Mouse (Mus musculus): ENCODE measurements around the gene Abca3.
A peak's percentile ranks its signal among the peaks of the same experiment; 100 is the strongest.
"Not testable (repeated sequence)": the region's sequence is repeated elsewhere in the genome, so short reads cannot be mapped to it uniquely, and the experiment has no call there.

The Abca3 gene

DNA sequence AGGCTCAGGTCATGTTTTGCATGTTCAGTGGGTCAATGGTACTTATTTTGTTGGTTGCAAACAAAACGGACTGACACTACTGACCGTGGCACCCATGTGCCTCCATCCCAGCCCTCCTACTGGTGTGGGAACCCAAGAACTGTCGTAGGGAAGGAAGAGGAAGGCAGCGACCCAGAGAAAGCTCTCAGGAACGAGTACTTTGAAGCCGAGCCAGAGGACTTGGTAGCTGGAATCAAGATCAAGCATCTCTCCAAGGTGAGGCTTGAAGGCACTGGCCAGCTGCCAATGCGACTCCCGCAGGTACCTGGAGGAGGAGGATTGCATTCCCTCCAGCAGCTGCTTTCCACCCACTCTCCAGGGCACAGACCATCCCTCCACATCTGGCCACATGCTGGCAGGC, 32.0 kb downstream of the Abca3 start:
- no peak for DNase-seq (ENCODE audit: low read depth, low spot score)

DNA sequence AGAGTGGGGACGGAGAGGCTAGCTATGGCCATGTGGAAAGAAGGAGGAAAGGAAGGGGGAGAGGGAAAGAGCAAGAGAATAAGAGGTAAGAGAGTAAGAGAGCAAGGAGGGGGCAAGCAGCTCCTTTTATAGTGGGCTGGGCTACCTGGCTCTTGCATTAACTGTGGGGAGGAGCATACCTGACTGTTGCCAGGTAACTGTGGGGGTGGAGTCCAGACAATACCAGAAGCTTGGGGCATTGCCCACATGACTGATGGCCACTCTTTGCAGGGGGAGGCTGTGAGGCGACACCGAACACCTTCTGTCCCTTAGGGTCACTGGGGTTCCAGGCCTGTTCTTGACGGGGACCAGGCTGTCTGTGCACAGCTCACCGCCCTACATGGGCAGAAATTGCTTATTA, 37.0 kb downstream of the Abca3 start:
- DNase-seq (ENCODE audit: low read depth, low spot score), result no peak

DNA sequence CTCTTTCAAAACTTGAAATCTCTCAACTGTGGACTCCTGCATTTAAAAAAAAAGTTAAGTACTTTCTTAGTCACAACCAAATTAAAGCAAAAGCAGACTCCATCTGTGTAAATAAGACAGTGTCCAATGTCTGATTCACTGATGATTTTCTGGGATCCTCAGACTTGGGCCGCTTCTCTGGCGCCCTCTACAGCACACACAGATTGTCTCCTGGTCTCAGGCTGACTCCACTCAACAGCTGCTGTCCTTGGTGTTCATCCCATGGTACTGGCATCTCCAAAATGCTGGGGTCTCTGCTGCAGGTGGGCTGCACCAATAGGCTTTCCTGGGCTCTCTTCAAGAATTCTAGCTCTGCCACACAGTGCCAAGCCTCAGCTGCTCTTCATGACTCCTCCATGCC, 38.1 kb downstream of the Abca3 start:
- peak; percentile 78 for DNase-seq (ENCODE audit: low read depth, low spot score)

DNA sequence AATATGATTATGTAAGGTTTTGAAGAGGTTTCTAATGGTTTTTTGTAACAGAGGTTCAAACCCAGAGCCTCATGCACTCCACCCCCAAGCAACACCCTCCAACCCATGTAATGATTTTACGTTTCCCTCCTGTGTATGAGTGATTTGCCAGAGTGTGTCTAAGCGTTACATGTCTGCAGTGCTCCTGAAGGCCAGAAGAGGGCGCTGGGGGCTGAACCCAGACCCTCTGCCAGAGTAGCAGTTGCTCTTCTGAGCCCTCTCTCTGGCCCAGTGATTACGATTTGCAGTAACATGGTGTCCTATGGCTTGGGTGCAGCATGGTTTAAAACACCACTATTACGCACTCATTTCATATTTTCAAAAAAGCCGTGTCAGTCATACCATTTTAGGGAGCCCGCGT, 39.4 kb downstream of the Abca3 start:
- DNase-seq (ENCODE audit: low read depth, low spot score), result peak; percentile 22

DNA sequence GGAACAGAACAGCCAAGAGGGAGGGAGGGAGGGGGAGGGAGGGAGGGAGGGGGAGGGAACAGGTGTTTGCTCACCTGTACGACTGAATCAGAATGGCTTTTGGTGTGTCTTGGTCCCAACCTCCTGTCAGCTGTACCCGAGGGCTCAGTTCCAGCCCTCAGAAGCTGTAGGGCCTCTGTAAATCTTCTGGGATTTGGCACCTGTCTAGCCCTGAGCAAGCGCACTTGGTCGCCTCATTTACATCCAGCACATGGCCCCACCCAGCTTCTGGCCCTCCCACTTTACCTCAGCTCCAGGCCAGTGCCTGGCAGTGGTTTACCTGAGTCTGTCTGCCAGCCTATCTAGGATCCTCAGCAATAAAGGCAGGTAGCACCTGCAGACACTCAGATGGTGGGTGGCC, 41.8 kb downstream of the Abca3 start:
- no peak for DNase-seq (ENCODE audit: low read depth, low spot score)

DNA sequence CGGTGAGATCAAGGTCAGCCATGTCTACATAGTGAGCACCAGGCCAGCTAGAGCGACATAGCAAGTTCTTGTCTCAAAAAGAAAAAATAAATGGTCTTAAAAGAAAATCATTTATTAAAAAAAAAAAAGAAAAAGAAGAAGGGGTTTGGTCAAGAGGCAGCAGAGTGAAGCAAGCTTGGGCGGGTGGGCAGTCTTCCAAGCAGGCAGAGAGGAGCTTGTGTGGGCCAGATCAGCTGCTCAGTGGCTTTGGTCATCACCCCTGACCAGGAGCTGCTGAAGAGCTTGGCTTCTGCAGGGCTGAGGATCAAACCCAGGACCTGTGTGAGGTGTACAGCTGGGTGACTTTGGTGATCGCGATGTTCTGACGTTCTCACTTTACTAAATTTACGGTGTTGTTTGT, 42.7 kb downstream of the Abca3 start:
- DNase-seq (ENCODE audit: low read depth, low spot score), result no peak

DNA sequence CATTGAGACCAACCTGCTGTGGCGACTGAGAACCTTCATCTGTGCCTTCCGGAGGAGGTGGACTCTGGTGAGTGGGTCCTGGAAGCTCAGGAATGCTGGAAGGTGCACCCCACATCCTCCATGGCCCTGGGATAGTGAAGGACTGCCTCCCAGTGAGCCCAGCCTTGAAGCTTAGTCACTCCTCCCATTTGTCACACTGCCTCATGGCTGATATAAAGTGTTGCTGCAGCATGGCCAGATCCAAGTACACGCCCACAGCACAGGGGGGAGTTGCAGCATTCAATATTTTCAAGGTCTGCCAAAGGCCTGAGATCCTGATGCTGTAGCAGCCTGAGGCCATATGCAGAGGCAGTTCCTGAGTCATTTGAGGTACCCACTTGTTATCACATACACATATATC, 50.6 kb downstream of the Abca3 start:
- peak; percentile 56 for DNase-seq (ENCODE audit: low read depth, low spot score)

DNA sequence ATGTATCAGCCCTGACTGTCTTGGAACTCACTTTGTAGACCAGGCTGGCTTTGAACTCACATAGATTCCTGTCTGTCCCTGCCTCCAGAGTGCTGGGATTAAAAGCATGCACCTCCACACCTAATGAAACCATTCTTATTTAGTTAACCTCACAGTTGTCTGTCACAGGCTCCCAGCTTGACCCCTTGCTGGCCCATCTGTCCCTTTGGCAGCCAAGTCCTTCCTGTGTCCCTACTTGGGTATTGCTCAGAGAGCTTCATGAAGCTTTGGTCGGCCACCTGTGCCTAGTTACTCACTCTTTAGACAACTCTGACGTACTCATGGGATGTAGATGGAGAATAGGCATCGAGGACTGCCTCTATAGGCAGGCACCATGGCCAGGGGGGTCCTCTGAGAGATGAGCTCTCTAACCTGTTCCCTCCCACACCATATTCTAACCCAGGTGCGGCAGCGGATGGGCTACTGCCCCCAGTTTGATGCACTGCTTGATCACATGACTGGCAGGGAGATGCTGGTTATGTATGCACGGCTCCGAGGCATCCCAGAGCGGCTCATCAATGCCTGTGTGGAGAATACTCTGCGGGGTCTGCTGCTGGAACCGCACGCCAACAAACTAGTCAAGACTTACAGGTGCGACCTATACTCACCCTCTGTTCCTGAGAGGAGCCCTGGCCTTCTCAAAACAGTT, 55.5 kb downstream of the Abca3 start:
- peak; percentile 76 for DNase-seq (ENCODE audit: low read depth, low spot score)

DNA sequence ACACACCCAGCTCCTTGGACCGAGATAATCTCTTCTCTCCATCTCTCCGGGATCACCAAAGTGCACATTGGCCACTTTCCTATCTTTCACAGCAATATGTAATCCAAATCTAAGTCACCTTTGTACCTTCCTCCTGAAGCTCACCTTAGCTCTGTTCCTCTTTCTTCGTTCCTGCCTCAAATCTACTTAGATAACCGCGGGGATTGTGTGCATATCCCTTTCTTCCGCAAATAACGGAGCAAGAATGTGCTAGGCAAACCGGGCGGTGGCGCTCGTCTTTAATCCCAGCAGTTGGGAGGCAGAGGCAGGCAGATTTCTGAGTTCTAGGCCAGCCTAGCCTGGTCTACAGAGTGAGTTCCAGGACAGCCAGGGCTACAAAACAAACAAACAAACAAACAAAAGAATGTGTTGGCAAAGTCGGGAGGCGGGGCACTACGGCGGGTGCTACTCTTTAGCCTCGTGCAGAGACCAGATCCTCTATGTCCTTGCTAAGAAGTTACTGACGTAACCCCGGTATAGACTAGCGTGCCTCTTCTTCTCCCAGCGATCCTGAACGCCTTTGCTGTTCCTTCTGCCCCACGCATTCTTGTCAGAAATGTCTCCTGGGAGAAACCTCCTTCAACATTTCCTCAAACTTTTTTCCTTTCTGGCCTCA, 61.9 kb downstream of the Abca3 start:
- DNase-seq (ENCODE audit: low read depth, low spot score), result peak; percentile 23

DNA sequence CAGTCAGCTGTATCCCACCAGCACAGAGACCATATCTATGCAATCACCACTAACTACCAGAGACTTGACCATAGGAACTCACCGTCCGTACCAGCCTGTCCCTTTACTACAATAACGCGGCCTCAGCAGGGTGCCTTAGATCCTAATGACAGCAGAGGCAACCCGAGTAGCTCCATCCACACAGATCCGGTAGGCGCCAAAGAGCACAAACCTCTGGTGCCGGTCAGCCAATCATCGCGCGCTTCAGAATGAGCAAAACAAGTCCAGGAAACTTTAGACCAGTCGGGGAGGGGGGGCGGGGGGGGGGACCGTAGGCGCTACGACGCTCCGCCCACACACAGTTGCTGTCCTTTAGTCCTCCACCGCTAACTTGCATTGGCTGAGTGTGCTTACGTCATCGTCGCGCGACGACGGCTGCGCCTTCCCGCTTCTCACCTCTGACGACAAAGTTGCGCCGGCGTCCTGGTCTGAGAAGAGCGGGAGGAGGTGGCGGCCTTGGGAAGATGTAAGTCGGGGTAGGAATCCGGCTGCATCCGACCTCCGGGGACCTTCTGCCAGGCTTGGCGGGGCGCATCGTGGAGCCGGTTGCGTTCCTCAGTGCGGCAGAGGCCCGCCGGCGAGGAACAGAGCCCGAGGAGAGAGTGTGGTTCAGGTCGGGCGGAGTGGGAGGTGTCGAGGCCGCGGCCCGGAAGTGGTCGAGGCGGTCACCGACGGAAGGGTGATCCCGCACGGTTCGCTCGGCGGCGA, 62.7 kb downstream of the Abca3 start, which contains the start of gene Rnps1:
Gene Rnps1, plus strand, starts transcription at position 336 of the 747 bp plus-strand sequence.
- DNase-seq (ENCODE audit: low read depth, low spot score), result peak; percentile 100

DNA sequence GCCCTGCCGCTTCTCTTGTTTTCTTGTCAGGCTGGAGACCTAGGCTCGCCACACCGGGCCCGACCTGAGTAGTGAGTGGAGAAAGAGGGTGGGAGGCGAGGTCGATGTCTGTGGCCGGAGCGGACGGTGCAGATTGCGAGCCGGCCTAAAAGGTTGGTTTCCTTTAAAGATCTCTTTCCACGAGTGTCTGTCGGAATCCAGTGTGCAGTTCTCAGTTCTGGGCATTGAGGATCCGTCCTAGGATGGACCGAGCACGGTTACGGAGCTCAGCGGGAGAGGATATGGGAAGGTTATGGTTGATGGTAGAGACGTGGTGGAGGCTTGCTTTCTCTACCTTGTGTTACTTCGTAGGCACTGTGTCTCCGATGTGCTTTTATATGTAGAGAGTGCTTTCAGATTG, 63.3 kb downstream of the Abca3 start:
- DNase-seq (ENCODE audit: low read depth, low spot score), result no peak

DNA sequence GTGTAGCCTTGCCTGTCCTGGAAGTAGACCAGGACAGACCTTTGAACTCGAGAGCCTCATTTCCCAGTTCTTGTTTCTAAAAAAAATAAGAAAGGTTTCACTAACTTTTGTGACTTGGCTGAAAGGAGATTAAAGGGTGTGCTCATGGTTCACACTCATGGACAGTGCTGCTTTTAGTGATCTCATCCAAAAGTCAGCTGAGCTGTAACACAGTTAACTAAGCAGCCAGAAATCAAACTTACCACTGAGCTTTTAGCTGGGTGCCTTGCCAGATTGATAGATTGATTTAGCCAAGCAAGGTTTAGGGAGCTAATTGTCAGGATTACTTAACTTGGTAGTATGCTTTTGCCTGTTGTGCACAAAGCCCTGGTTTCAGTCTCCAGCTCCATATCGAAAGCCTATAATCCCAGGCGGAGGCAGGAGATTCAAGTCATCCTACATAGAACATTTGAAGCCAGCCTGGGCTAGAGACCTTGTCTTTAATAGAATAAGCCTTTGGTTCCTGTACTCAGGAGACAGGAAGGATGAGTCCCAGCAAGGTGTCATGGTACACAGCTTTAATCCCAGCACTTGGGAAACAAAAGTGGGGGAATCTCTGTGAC, 64.4 kb downstream of the Abca3 start:
- no peak for DNase-seq (ENCODE audit: low read depth, low spot score)

DNA sequence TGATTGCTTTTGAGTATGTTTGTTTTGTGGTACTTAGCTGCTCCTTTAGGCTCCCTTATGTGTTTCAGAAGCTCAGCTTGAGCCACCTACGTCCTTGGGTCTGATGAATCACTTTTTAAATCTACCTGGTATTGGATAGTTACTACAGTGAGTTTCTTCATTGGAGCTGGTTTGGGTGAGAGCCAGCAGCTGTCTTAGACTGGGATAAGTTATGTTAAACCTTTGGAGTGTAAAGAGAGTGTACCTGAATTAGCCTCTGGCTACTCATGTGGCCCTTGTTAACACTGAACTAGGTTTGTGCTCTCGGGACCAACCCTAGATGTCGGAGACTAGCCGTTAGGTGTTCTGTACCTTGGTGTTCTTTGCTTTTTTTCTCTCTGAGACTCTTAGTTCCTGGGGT, 71.4 kb downstream of the Abca3 start:
- DNase-seq (ENCODE audit: low read depth, low spot score), result no peak

DNA sequence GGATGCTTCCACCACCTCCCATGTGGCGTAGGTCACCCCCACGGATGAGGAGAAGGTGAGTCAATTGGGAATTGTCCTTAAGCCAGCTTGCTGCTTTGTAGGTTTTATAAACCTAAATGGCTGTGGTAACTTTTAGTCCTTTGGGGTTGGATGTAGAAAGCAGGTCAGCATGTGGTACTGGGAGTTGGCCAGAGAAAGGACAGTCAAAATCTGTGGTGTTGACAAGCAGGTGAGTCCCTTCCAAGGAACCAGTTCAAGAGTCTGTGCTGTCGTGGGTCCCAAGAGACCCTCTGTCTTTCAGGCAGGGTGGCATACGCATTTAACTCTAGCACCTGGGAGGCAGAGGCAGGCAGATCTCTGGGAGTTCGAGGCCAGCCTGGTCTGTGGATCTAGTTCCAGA, 72.7 kb downstream of the Abca3 start:
- DNase-seq (ENCODE audit: low read depth, low spot score), result no peak

DNA sequence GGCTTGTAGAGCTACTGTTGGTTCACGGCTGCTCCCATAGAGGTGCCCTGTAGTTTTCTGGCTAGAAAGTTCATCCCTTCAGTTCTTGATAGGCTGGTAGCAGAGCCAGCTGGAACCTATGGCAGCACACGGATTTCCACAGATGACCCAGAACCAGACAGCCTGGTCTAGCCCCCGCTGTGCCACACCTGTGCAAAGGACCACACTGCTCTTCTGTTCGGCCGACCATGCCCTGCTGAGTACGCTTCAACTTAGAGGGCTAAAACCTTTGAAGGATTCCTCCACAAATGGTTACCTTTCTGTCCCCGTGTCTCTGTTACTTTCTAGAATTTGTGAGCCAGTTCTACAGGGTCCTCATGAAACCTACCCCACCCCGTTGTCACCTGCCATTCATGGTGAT, 73.6 kb downstream of the Abca3 start:
- DNase-seq (ENCODE audit: low read depth, low spot score), result not testable (repeated sequence)

DNA sequence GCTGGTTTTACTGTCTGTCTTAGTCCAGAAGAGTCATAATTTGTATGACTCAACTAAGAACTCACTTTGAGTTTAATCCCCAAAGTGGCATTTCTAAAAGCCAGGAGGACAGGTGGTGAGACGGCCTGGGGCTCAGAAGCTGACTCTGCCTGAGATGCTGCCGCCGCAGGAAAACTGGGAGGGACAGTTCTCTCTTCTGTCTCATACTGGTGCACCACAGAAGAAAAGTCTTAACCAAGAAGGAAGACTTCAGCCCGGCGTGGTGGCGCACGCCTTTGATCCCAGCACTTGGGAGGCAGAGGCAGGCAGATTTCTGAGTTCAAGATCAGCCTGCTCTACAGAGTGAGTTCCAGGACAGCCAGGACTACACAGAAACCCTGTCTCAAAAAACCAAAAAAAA, 74.2 kb downstream of the Abca3 start:
- DNase-seq (ENCODE audit: low read depth, low spot score), result no peak

DNA sequence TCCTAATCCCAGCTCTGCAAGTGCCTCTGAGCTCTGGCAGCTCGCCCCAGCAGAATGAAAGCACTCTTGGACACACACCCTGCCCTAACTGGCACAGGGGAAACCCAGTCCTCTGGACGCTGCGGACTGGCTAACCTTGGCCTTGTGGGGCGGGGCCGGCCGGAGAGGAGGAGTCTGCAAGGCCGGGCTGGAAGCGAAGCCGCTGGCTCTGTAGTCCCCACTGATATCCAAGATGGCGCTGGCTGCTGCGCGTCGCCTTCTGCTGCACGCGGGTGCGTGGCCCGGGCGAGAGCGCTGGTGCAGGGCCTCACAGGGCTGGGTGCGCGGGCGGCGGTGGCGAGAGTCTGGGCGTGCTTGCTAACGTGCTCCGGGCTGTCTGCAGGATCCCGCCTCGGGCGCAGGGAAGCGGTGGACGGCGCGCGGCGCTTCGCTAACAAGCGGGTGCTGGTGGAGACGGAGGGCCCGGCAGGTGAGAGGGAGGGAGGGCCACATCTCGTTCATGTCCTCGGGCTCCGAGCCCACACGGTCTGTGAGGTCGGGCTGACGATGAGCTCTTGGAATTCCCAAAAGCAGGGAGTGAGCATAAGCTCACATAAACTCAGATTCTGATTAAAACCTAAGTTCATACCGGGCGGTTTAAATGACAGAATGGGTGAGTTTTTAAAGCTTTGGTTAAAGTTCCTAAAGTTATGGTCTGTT, 74.9 kb downstream of the Abca3 start, which contains the start of gene Eci1:
Gene Eci1, plus strand, starts transcription at position 171 of the 699 bp plus-strand sequence.
- DNase-seq (ENCODE audit: low read depth, low spot score), result peak; percentile 99

DNA sequence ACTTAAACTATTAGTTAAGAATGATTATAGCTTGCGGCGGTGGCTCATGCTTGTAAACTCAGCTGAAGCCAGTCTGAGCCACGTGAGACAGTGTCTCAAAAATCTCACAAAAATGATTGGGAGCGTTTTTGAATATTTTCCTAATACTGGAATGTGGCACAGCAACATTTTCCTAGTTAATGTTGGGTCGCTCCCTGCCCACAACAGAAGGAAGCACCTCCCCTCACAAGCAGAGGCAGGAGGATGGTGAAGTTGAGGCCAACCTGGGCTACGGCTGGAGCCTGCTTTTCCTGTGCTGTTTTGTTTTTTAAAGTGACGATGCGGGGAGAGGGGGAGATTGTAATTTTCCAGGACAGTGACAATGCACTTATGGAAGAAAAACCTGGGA, 75.4 kb downstream of the Abca3 start:
- peak; percentile 22 for DNase-seq (ENCODE audit: low read depth, low spot score)

DNA sequence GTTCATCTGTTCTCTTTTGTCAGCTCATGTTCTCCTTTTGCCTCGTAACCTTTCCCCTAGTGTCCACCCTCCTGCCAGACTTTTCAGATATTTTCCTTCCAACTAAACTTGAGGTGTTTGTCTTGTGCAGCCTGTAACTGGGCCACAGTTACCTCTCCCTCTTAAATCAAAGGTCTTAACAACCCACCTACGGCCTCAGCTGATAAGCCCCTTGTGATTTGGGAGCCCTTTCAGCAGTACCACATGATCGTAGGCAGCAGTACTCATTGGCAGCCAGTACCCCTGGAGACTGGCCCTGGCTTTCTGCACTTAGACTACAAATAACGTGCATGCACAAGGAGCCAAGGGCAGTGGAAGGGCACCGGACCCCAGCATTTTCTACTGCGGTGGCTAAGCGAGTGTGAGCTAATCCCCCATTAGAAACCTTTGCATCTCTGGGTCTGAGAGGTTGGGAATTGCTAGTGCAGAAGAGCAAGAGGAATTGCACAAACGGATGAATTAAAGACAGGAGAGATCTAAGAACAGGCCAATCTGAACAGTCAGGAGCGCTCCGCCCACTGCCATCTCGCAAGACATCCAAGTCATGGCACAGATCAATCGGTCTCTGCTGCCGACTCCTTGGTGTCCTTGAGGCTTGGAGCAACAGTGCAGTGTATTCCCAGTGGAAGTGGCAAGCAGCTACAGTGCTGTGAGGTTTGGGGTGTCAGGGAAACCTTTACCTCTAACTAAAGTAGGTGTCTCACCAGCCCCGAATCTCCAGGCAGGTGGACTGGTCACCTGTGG, 77.6 kb downstream of the Abca3 start:
- DNase-seq (ENCODE audit: low read depth, low spot score), result no peak

DNA sequence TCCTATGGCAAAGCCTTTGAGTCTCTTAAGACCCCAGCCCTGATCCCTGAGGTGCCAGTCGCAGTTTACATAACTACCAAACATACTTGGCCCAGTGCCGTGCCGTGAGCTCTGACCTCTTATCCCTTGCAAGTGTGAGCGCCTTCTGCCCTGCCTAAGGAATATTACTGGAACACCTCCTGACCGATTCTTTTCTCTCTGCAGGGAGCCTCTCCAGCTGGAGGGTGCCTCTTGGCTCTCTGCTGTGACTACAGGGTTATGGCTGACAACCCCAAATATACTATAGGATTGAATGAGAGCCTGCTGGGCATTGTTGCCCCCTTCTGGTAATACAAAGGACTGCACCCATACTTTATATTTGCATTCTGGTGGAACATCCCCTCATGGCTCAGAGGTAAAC, 85.3 kb downstream of the Abca3 start:
- peak; percentile 55 for DNase-seq (ENCODE audit: low read depth, low spot score)

DNA sequence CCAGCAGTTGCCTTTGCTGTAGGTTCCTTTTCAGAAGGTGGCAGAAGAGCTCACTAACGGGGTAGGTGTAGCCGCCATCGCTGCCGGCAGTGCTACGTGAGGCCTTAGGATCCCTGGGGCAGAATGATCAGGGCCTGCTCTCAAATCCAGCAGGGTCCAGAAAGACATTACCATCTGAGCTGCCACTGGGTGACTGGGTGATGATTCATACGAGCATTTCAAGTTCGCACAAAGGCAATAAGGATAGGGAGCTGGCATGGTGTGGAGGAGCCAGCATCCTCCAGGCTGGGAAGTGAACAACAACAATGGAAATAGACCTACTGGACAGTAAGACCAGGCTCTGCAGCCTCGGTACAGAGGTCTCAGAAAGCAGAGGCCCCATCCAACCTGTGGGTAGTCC, 88.6 kb downstream of the Abca3 start:
- DNase-seq (ENCODE audit: low read depth, low spot score), result no peak
